Mouse (Mus musculus) liver, embryonic 11.5 days (tissue): ENCODE measurements around the gene Fancc. TPM values are rescaled to one million over a fixed set of nuclear protein-coding genes. Genes with fewer than 3 reads are reported as not detected.

ENCODE experiments used
- ATAC-seq: fragments of 200-750 bp; cut with Nextera tagmentation; replicated peaks from 2 replicates; pipeline ENCODE4 v1.8.0; 2017; ENCODE audit warnings: moderate number of reproducible peaks, mild to moderate bottlenecking, moderate TSS enrichment, moderate library complexity; ENCODE audit not compliant: low FRiP score
- DNase-seq: peaks from one replicate; pipeline ENCODE4 v3.0.0-alpha.2; 2017; ENCODE audit warnings: low spot score
- H3K27ac ChIP-seq: fragments of 300-500 bp; sonication (generic); 2 replicates; pipeline ENCODE4 v1.5.1; 2014; ENCODE audit warnings: mild to moderate bottlenecking, low read depth, low read length, control low read depth
- H3K27me3 ChIP-seq: fragments of 300-500 bp; sonication (generic); replicated peaks from 2 replicates; pipeline ENCODE4 v1.6.1; 2014; ENCODE audit warnings: low read length, mixed read lengths; ENCODE audit not compliant: control insufficient read depth, insufficient read depth
- H3K36me3 ChIP-seq: fragments of 300-500 bp; sonication (generic); 2 replicates; pipeline ENCODE4 v1.6.1; 2014; ENCODE audit warnings: mild to moderate bottlenecking, low read length, moderate library complexity, mixed read lengths; ENCODE audit not compliant: control insufficient read depth, insufficient read depth
- H3K4me1 ChIP-seq: fragments of 300-500 bp; sonication (generic); replicated peaks from 2 replicates; pipeline ENCODE4 v1.6.1; 2014; ENCODE audit warnings: low read length, mixed read lengths; ENCODE audit not compliant: control insufficient read depth, insufficient read depth
- H3K4me2 ChIP-seq: fragments of 300-500 bp; sonication (generic); 2 replicates; pipeline ENCODE4 v1.6.1; 2014; ENCODE audit warnings: mild to moderate bottlenecking, control low read depth, moderate library complexity
- H3K4me3 ChIP-seq: fragments of 300-500 bp; sonication (generic); 2 replicates; pipeline ENCODE4 v1.5.1; 2014; ENCODE audit warnings: low read depth, low read length, control low read depth
- H3K9ac ChIP-seq: fragments of 300-500 bp; sonication (generic); 2 replicates; pipeline ENCODE4 v1.6.1; 2014; ENCODE audit warnings: low read depth, low read length, control low read depth
- H3K9me3 ChIP-seq: fragments of 300-500 bp; sonication (generic); 2 replicates; pipeline ENCODE4 v1.6.1; 2016; ENCODE audit warnings: low read length, inconsistent platforms, mixed read lengths; ENCODE audit not compliant: control insufficient read depth
- WGBS: fragments of 180-500 bp; shearing (Covaris S2); extraction: QIAGEN DNeasy Blood & Tissue Kit; methylation state at CpG from one replicate; pipeline ENCODE4 v1.1.7; 2014; 5-methylcytosine and 5-hydroxymethylcytosine counted together
- polyA plus RNA-seq: library from polyadenylated mRNA; unstranded; fragments of >200 nt; fragmentation: Nextera tagmentation; extraction: Ambion mirVana; gene quantifications from 2 replicates; pipeline ENCODE4 v1.2.1, GENCODE M21; 2014

Gene Fancc
- polyA plus RNA-seq, 1 experiment from 2014 or later: 18.9 TPM

GRCm38 (mm10) chr13:63248318-63248717 is 248.8 kb downstream of the Fancc start:
- H3K4me3 ChIP-seq: no peak overlapping the region
- ATAC-seq: no peak

GRCm38 (mm10) chr13:63247631-63248030 is 249.4 kb downstream of the Fancc start:
- Histone ChIP-seq H3K27ac (no peak overlapping the region), H3K9ac (no peak overlapping the region), H3K36me3 (no peaks in the 10 kb centered on the region; the same call in 1 of the 2 replicates), H3K4me1 (no peaks in the 10 kb centered on the region; the same call in 1 of the 2 replicates), H3K4me3 (no peak overlapping the region), H3K27me3 (no peaks in the 10 kb centered on the region), H3K9me3 (no peaks in the 10 kb centered on the region), H3K4me2 (no peak overlapping the region)
- ATAC-seq: no peak
- no peak for DNase-seq
- 94% methylated on average over 11 of the region's 11 CpGs for WGBS

More at GRCm38 (mm10) chr13:63248318-63248717, 248.8 kb downstream of the Fancc start:
- WGBS: 83% methylated on average over 10 of the region's 10 CpGs
- H3K27me3 ChIP-seq: no peaks in the 10 kb centered on the region
- H3K9ac ChIP-seq: no peak overlapping the region
- H3K27ac ChIP-seq: no peak overlapping the region
- no peaks in the 10 kb centered on the region for H3K9me3 ChIP-seq
- no peak overlapping the region for H3K4me2 ChIP-seq
- H3K36me3 ChIP-seq: no peaks in the 10 kb centered on the region; the same call in 1 of the 2 replicates
- DNase-seq: no peak
- peaks cover 5% of the 10 kb centered on the region for H3K4me1 ChIP-seq

- Histone ChIP-seq H3K4me3 (no peak overlapping the region), H3K9ac (no peak overlapping the region), H3K36me3 (no peaks in the 10 kb centered on the region; the same call in 1 of the 2 replicates), H3K4me2 (no peak overlapping the region), H3K27me3 (no peaks in the 10 kb centered on the region), H3K27ac (no peak overlapping the region), H3K4me1 (no peaks in the 10 kb centered on the region), H3K9me3 (no peaks in the 10 kb centered on the region)
- DNase-seq: no peak
- WGBS: 69% methylated on average over 7 of the region's 7 CpGs
- ATAC-seq: no peak
Measured at GRCm38 (mm10) chr13:63247041-63247440, 250.0 kb downstream of the Fancc start.

GRCm38 (mm10) chr13:63246332-63246940 is 250.6 kb downstream of the Fancc start:
- Histone ChIP-seq H3K4me2 (no peak overlapping the region), H3K9ac (no peak overlapping the region), H3K27ac (no peak overlapping the region), H3K4me1 (no peaks in the 10 kb centered on the region; the same call in 1 of the 2 replicates), H3K36me3 (no peaks in the 10 kb centered on the region; the same call in 1 of the 2 replicates), H3K4me3 (no peak overlapping the region), H3K27me3 (no peaks in the 10 kb centered on the region), H3K9me3 (no peaks in the 10 kb centered on the region)
- DNase-seq: no peak
- ATAC-seq: no peak
- 73% methylated on average over 12 of the region's 12 CpGs for WGBS

GRCm38 (mm10) chr13:63245812-63246211 is 251.3 kb downstream of the Fancc start:
- Histone ChIP-seq H3K4me1 (peaks cover 3% of the 10 kb centered on the region; the same call in 1 of the 2 replicates), H3K27me3 (no peaks in the 10 kb centered on the region), H3K4me2 (no peak overlapping the region), H3K4me3 (no peak overlapping the region), H3K36me3 (no peaks in the 10 kb centered on the region; the same call in 1 of the 2 replicates), H3K9ac (no peak overlapping the region), H3K9me3 (no peaks in the 10 kb centered on the region), H3K27ac (no peak overlapping the region)
- WGBS: 75% methylated on average over 4 of the region's 4 CpGs
- no peak for DNase-seq
- ATAC-seq: no peak

GRCm38 (mm10) chr13:63245218-63245617 is 251.9 kb downstream of the Fancc start:
- peaks cover 9% of the 10 kb centered on the region for H3K4me1 ChIP-seq
- H3K9me3 ChIP-seq: no peaks in the 10 kb centered on the region
- DNase-seq (no peak), ATAC-seq (no peak)
- no peak overlapping the region for H3K4me2 ChIP-seq
- no peaks in the 10 kb centered on the region; the same call in 1 of the 2 replicates for H3K36me3 ChIP-seq
- no peak overlapping the region for H3K4me3 ChIP-seq
- no peaks in the 10 kb centered on the region for H3K27me3 ChIP-seq
- WGBS: 76% methylated on average over 9 of the region's 9 CpGs
- no peak overlapping the region for H3K9ac ChIP-seq
- no peak overlapping the region for H3K27ac ChIP-seq

- Histone ChIP-seq H3K4me1 (peaks cover 11% of the 10 kb centered on the region), H3K4me3 (no peak overlapping the region), H3K27ac (no peak overlapping the region), H3K36me3 (no peaks in the 10 kb centered on the region; the same call in 1 of the 2 replicates), H3K27me3 (no peaks in the 10 kb centered on the region), H3K4me2 (no peak overlapping the region), H3K9me3 (no peaks in the 10 kb centered on the region), H3K9ac (no peak overlapping the region)
- no peak for ATAC-seq
- DNase-seq: no peak
- 88% methylated on average over 3 of the region's 3 CpGs for WGBS
Measured at GRCm38 (mm10) chr13:63244425-63244824, 252.7 kb downstream of the Fancc start.

- no peaks in the 10 kb centered on the region; the same call in 1 of the 2 replicates for H3K36me3 ChIP-seq
- no peaks in the 10 kb centered on the region for H3K27me3 ChIP-seq
- peaks cover 14% of the 10 kb centered on the region for H3K4me1 ChIP-seq
- H3K9me3 ChIP-seq: no peaks in the 10 kb centered on the region
- no peak overlapping the region for H3K27ac ChIP-seq
- WGBS: 84% methylated on average over 5 of the region's 5 CpGs
- ATAC-seq (no peak), DNase-seq (no peak)
- H3K9ac ChIP-seq: no peak overlapping the region
- no peak overlapping the region for H3K4me3 ChIP-seq
- H3K4me2 ChIP-seq: no peak overlapping the region
Measured at GRCm38 (mm10) chr13:63243586-63243985, 253.5 kb downstream of the Fancc start.
